Mouse (Mus musculus) lung, postnatal 25 days (tissue): Measurements from ENCODE around the gene Dbn1.

ENCODE experiments used
- DNase-seq: peaks from one replicate; pipeline ENCODE4 v3.0.0; 2022; ENCODE audit warnings: low spot score

Dbn1 gene

DNA sequence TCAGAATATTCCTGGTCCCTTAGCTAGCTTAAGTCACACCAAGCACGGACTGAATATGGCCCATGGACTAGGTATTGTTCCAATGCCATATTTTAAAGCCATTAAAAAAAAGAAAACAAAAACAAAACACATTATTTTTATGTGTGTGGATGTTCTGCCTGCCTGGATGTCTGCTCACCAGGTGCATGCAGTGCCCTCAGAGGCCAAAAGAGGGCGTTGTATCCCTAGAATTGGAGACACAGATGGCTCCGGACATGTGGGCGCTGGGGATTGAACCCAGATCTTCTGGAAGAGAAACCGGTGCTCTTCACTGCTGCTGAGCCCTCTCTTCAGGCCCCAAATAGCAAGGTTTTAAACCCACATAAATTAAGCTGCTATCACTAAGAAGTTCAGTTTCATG, 9.9 kb downstream of the Dbn1 start:
- no peak for DNase-seq

GRCm38 (mm10) chr13:55477492-55477891, 10.4 kb downstream of the Dbn1 start:
- DNase-seq = no peak

- DNase-seq = no peak
Measured at GRCm38 (mm10) chr13:55476256-55476655, 11.7 kb downstream of the Dbn1 start.

DNA sequence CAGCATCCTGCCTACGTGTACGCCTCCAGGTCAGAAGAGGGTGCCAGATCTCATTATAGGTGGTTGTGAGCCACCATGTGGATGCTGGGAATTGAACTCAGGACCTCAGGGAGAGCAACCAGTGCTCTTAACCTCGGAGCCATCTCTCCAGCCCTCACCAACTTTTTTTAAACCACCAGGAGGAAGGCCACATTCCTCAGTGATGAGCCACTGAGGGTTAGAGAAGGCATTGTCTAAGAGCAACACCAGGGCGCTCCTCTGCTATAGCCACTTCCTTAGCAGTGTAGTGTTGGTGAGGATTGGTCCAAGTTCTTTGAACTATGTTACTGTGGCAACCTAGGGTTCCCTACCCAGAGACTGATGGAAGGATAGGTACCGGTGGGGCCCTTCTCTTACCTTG, 12.2 kb downstream of the Dbn1 start:
- no peak for DNase-seq

GRCm38 (mm10) chr13:55474621-55475069, 13.3 kb downstream of the Dbn1 start:
- DNase-seq = no peak

GRCm38 (mm10) chr13:55473961-55474360, 13.9 kb downstream of the Dbn1 start:
- DNase-seq = no peak

DNA sequence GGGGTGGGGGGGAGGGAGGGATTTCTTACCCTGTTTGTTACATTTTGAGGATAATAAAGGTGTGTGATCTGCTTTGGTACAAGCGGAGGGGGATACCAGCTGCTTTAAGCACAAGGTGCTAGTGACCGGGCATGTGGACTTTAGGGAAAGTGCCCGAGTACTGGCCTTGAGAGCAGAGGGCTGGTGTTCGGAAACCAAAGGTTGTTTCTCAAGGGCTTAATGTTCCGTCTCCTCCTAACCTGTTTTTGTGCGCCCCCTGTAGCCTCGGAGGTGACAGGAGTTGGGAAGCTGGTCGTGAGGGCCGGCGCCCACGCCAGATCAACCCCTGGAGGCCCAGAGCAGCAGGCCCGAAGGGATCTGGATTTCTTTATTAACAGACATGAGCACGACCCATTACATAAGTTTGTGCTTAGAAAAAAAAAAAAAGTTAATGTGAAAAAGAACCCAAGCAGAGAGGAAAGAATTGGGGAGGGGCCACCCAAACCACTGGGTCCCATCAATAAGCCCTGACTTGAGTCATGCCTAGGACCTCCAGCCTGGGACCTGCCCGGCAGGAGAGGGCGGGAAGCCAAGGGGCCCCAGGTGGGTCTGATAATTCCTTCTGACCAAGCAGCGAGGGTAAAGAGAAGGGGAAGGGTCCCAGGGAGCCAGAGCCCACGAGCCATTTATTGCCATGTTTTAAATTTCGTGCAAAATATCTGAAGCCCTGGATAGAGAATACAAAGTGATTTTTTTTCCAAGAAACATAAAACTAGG, 14.7 kb downstream of the Dbn1 start:
- DNase-seq = no peak

- no peak for DNase-seq
Measured at GRCm38 (mm10) chr13:55472132-55473022, 15.5 kb downstream of the Dbn1 start.

- no peak for DNase-seq
Measured at GRCm38 (mm10) chr13:55471819-55472131, 16.1 kb downstream of the Dbn1 start.

- DNase-seq = peak; percentile 85
Measured at GRCm38 (mm10) chr13:55471156-55471818, 16.6 kb downstream of the Dbn1 start.

GRCm38 (mm10) chr13:55470372-55470771, 17.5 kb downstream of the Dbn1 start:
- DNase-seq = no peak

GRCm38 (mm10) chr13:55468851-55469560, 18.9 kb downstream of the Dbn1 start:
- DNase-seq = no peak

- no peak for DNase-seq
Measured at GRCm38 (mm10) chr13:55465830-55466440, 22.0 kb downstream of the Dbn1 start.

- DNase-seq = no peak
Measured at GRCm38 (mm10) chr13:55465184-55465583, 22.7 kb downstream of the Dbn1 start.

- no peak for DNase-seq
Measured at GRCm38 (mm10) chr13:55464027-55464884, 23.7 kb downstream of the Dbn1 start, which contains the start of gene Prr7. Gene Prr7, plus strand, starts transcription at chr13:55464267.

DNA sequence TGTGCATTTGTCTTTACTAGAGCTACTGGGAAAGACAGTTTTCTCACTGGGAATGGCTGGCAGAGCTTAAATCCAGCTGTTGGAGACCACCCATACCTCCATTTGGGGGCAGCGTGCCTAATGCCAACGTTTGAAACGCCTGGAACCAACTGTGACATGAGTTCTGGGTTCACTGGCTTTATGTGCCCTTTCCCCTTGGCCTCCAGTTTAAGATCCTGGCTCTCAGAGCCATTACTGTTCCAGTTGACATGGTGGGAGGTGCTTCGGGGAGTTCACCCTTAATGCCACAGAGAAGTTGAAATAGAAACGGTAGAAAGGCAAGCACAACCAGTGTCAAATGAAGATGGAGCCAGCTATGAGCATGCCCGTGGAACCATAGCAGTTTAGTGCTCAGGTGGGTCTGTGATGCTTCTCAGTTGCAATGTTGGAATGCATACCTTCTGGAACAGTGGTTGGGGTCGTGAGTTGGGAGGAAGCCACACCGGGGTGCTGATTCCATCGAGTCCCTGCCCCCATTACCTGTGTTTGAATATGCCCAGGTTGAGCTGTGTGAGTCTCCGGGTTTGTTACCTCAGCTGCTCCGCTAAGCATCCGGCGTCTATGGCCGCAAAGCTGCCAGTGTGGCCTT, 24.4 kb downstream of the Dbn1 start:
- no peak for DNase-seq

GRCm38 (mm10) chr13:55462965-55463364, 24.9 kb downstream of the Dbn1 start:
- DNase-seq = no peak

GRCm38 (mm10) chr13:55451785-55452549, 35.9 kb downstream of the Dbn1 start:
- DNase-seq = peak; percentile 69

- DNase-seq = no peak
Measured at GRCm38 (mm10) chr13:55451296-55451695, 36.6 kb downstream of the Dbn1 start.
